Mouse (Mus musculus) intestine, embryonic 16.5 days (tissue): Measurements from ENCODE around the gene Neurod1. TPM values are rescaled to one million over a fixed set of nuclear protein-coding genes. Genes with fewer than 3 reads are reported as not detected.

Experiments used
- ATAC-seq: fragments of 200-750 bp; cut with Nextera tagmentation; 2 replicates; pipeline ENCODE4 v1.8.0; 2017; ENCODE audit warnings: moderate TSS enrichment, moderate library complexity
- H3K27ac ChIP-seq: fragments of 300-500 bp; sonication (generic); 2 replicates; pipeline ENCODE4 v1.5.1; 2014; ENCODE audit warnings: mild to moderate bottlenecking, low read length
- H3K27me3 ChIP-seq: fragments of 300-500 bp; sonication (generic); replicated peaks from 2 replicates; pipeline ENCODE4 v1.6.1; 2014; ENCODE audit warnings: low read length, control low read depth, mixed read lengths; ENCODE audit not compliant: control insufficient read depth, insufficient read depth
- H3K36me3 ChIP-seq: fragments of 300-500 bp; sonication (generic); 2 replicates; pipeline ENCODE4 v1.6.1; 2014; ENCODE audit warnings: low read length, control low read depth; ENCODE audit not compliant: control insufficient read depth, insufficient read depth
- H3K4me1 ChIP-seq: fragments of 300-500 bp; sonication (generic); 2 replicates; pipeline ENCODE4 v1.6.1; 2014; ENCODE audit warnings: low read length, control low read depth, mixed read lengths; ENCODE audit not compliant: control insufficient read depth, insufficient read depth
- H3K4me2 ChIP-seq: fragments of 300-500 bp; sonication (generic); 2 replicates; pipeline ENCODE4 v1.6.1; 2014; ENCODE audit warnings: low read depth, low read length, control low read depth
- H3K4me3 ChIP-seq: fragments of 300-500 bp; sonication (generic); 2 replicates; pipeline ENCODE4 v1.5.1; 2014; ENCODE audit warnings: mild to moderate bottlenecking, low read length
- H3K9ac ChIP-seq: fragments of 300-500 bp; sonication (generic); 2 replicates; pipeline ENCODE4 v1.6.1; 2014; ENCODE audit warnings: low read depth, low read length
- H3K9me3 ChIP-seq: fragments of 300-500 bp; sonication (generic); 2 replicates; pipeline ENCODE4 v1.6.1; 2016; ENCODE audit warnings: low read length, control low read depth; ENCODE audit not compliant: control insufficient read depth
- WGBS: fragments of 180-500 bp; shearing (Covaris S2); extraction: QIAGEN DNeasy Blood & Tissue Kit; methylation state at CpG from one replicate; pipeline ENCODE4 v1.1.7; 2014; 5-methylcytosine and 5-hydroxymethylcytosine counted together
- polyA plus RNA-seq: library from polyadenylated mRNA; unstranded; fragments of >200 nt; fragmentation: Nextera tagmentation; extraction: Ambion mirVana; gene quantifications from 2 replicates; pipeline ENCODE4 v1.2.1, GENCODE M21; 2015

Gene Neurod1
- polyA plus RNA-seq, 1 experiment from 2014 or later: 3.2 TPM

DNA sequence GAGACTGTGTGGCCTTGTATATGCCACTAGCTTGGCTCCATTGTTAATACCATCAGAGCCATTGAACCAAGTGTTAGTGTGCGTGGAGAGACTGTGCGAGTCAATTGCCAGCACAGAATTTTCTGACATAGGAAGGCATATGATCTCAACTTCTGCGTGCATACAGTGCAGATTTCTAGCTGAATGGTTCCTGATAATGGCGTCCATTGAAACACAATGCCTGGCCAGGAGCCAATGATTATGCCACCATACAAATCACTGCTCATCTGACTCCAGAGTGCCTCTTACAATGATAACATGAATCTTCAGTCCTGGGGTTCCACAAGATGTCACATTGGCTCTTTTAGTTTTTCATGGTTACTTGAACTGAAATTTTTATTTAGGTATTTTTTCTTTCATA, 7.2 kb downstream of the Neurod1 start:
- 76% methylated on average over 4 of the region's 4 CpGs for WGBS
- Histone ChIP-seq H3K9me3 (no peaks in the 10 kb centered on the region), H3K4me3 (no peak overlapping the region), H3K9ac (no peak overlapping the region), H3K27me3 (peaks cover 7% of the 10 kb centered on the region), H3K4me2 (no peak overlapping the region), H3K4me1 (no peaks in the 10 kb centered on the region), H3K36me3 (no peaks in the 10 kb centered on the region), H3K27ac (no peak overlapping the region)
- ATAC-seq: no peak

DNA sequence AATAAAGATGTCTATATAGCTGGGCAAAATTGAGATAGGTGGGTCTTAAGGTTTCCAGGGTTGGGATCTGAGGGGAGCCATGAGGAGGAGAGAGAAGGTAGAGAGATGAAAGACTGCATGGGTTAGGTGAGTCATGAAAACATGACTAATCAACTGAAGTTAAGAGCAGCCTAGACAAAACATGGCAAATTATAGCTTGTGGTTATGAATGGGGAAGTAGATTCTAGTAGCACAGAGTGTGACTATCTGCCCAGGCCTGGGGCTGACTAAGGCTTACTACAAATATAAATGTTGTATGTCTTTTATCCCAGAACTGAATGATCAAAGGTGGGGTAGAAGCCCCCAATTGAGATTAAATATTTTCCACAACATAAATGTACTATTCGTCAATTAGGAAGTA, 9.4 kb downstream of the Neurod1 start:
- no peak for ATAC-seq
- no peaks in the 10 kb centered on the region for H3K9me3 ChIP-seq
- no peaks in the 10 kb centered on the region for H3K27me3 ChIP-seq

GRCm38 (mm10) chr2:79443861-79444620, 12.5 kb downstream of the Neurod1 start:
- Histone ChIP-seq H3K36me3 (no peaks in the 10 kb centered on the region), H3K27ac (no peak overlapping the region), H3K27me3 (no peaks in the 10 kb centered on the region), H3K4me2 (no peak overlapping the region), H3K9me3 (no peaks in the 10 kb centered on the region), H3K4me3 (no peak overlapping the region), H3K4me1 (no peaks in the 10 kb centered on the region), H3K9ac (no peak overlapping the region)
- ATAC-seq: no peak
- 87% methylated on average over 3 of the region's 3 CpGs for WGBS

More for the DNA sequence above, 9.4 kb downstream of the Neurod1 start:
- Histone ChIP-seq H3K4me3 (no peak overlapping the region), H3K9ac (no peak overlapping the region), H3K4me1 (no peaks in the 10 kb centered on the region), H3K27ac (no peak overlapping the region), H3K36me3 (no peaks in the 10 kb centered on the region), H3K4me2 (no peak overlapping the region)
- WGBS: 76% methylated on average over 1 of the region's 1 CpGs

DNA sequence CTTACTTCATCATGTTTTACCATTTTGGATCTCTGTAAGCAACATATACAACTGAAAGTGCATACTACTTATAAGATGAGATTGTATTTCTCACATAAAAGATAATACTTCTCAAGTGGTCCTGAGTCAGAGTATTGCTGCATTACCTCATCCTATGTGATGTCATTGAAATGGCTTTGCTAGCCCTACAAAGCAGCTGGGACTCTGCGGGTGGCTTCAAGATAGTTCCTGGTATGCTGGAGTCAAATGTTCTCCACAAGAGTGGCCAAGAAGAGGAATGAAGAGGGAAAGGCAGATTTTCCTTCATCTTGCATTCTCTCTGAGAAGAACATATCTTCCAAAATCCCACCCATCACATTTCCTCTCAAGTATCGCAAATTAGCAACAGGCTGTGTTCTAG, 13.2 kb downstream of the Neurod1 start:
- no peaks in the 10 kb centered on the region for H3K9me3 ChIP-seq
- H3K27me3 ChIP-seq: no peaks in the 10 kb centered on the region
- WGBS: 97% methylated on average over 2 of the region's 2 CpGs
- no peak overlapping the region for H3K4me2 ChIP-seq
- H3K4me1 ChIP-seq: no peaks in the 10 kb centered on the region
- no peak overlapping the region for H3K9ac ChIP-seq
- no peak overlapping the region for H3K27ac ChIP-seq
- no peaks in the 10 kb centered on the region for H3K36me3 ChIP-seq
- ATAC-seq: no peak
- no peak overlapping the region for H3K4me3 ChIP-seq

GRCm38 (mm10) chr2:79442906-79443305, 13.6 kb downstream of the Neurod1 start:
- Histone ChIP-seq H3K4me3 (no peak overlapping the region), H3K4me1 (no peaks in the 10 kb centered on the region), H3K27ac (no peak overlapping the region), H3K9me3 (no peaks in the 10 kb centered on the region), H3K36me3 (no peaks in the 10 kb centered on the region), H3K9ac (no peak overlapping the region), H3K4me2 (no peak overlapping the region), H3K27me3 (no peaks in the 10 kb centered on the region)
- WGBS: 77% methylated on average over 6 of the region's 6 CpGs
- ATAC-seq: no peak

DNA sequence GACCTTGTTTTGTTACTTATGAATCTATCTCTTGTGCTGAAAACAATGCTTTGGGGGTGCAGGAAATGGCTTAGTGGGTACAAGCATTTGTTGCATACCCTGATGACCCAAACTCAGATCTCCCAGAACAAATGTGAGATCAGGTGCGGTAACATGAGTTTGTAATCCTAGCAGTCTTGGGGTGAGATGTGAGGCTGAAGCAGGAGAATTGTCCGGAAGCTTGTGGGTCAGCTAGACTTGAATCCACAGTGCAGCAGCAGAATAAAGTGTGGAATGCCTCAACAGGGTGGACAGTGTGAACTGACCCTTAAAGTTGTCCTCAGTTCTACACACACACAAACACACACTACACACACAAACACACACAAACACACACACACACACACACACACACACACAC, 14.3 kb downstream of the Neurod1 start:
- Histone ChIP-seq H3K27ac (no peak overlapping the region), H3K27me3 (no peaks in the 10 kb centered on the region), H3K4me2 (no peak overlapping the region), H3K4me1 (no peaks in the 10 kb centered on the region), H3K9ac (no peak overlapping the region), H3K36me3 (no peaks in the 10 kb centered on the region), H3K4me3 (no peak overlapping the region), H3K9me3 (no peaks in the 10 kb centered on the region)
- 92% methylated on average over 2 of the region's 2 CpGs for WGBS
- no peak for ATAC-seq

- Histone ChIP-seq H3K4me3 (no peak overlapping the region), H3K27me3 (no peaks in the 10 kb centered on the region; the same call in 1 of the 2 replicates), H3K36me3 (no peaks in the 10 kb centered on the region), H3K9ac (no peak overlapping the region), H3K4me2 (no peak overlapping the region), H3K9me3 (no peaks in the 10 kb centered on the region), H3K4me1 (peaks cover 7% of the 10 kb centered on the region), H3K27ac (no peak overlapping the region)
- no peak for ATAC-seq
Observed at GRCm38 (mm10) chr2:79430061-79430460, 26.5 kb downstream of the Neurod1 start.

- Histone ChIP-seq H3K4me3 (no peak overlapping the region), H3K4me1 (peaks cover 7% of the 10 kb centered on the region), H3K9me3 (no peaks in the 10 kb centered on the region), H3K9ac (no peak overlapping the region), H3K4me2 (no peak overlapping the region), H3K36me3 (no peaks in the 10 kb centered on the region), H3K27ac (no peak overlapping the region), H3K27me3 (no peaks in the 10 kb centered on the region; the same call in 1 of the 2 replicates)
- ATAC-seq: no peak
- WGBS: 13% methylated on average over 6 of the region's 6 CpGs
Observed at GRCm38 (mm10) chr2:79429650-79430049, 26.9 kb downstream of the Neurod1 start.

DNA sequence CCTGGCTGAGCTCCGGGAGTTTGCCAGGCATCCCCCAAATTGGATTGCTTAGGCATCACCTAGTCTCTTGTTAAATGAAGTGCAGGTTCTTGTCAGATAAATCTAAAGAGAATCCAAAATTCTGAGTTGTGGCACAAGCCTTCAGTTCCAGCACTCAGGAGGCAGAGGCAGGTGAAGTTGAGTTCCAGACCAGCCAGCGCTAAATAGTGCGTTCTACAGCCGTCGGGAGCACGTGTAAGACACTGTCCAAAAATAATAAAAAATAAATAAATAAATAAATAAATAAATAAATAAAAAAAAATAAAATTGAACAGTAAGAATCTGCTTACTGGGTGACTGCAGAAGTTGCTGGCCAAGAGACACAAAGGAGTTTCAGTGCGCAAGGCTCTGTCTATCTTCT, 27.4 kb downstream of the Neurod1 start:
- Histone ChIP-seq H3K4me3 (peak overlapping the region; percentile 54), H3K9ac (peak overlapping the region; percentile 58), H3K4me1 (peaks cover 7% of the 10 kb centered on the region), H3K4me2 (peak overlapping the region; percentile 97), H3K36me3 (no peaks in the 10 kb centered on the region), H3K9me3 (no peaks in the 10 kb centered on the region), H3K27me3 (no peaks in the 10 kb centered on the region; the same call in 1 of the 2 replicates), H3K27ac (no peak overlapping the region)
- ATAC-seq: no peak
- WGBS: 20% methylated on average over 7 of the region's 7 CpGs
